Mouse (Mus musculus): ENCODE data around the gene Rptor. TPM values are rescaled to one million over a fixed set of nuclear protein-coding genes. Genes with fewer than 3 reads are reported as not detected.
A peak's percentile ranks its signal among the peaks of the same experiment; 100 is the strongest.

Gene Rptor
- polyA plus RNA-seq, 1 experiment from 2014 or later, result 7.1 TPM

DNA sequence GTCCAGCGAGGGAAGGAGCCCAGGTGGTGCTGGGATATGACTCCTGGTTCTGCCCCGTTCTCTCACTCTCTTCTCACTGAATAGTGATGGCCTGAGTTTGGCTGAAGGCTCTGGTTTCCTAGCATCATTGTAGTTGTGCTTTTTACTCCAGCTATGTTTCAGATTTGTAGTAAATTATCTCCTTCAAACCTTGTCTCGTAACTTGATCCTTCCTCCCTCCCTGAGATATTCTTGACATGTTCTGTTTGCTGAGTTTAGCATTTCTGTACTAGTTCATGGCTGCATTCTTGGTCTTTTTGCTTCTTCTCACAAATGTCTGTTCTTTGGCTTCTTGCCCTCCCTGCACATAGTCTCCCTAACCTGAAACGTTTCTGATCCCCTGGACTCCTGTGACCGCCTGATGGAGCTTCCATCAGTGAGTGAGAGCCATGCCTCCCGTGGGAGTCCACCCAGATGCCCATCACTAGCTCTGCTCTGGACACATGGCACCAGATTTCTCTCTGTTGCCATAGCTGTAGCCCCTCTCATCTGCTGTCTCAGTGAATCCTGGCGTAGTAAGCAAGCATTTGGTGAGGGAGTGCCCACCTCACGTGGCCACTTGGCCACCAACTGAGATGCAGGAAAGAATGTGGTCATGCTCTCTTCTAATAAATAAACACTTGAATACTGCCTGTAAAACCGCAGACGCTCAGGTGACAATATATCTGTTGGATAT is 91.6 kb downstream of the Rptor start:
- peak overlapping the region; percentile 3; the same call in 1 of the 2 replicates for H3K27ac ChIP-seq
- ATAC-seq (replicated peaks; ENCODE audit: low FRiP score, low read depth) (no peak), DNase-seq (ENCODE audit: low spot score) (peak; percentile 77)
- H3K9me3 ChIP-seq (replicated peaks; ENCODE audit: low read length), result no peaks in the 10 kb centered on the region
- no peak for TF ChIP-seq CTCF (IDR thresholded peaks at IDR 0.05; ENCODE audit: low read depth)
- WGBS, result 30% methylated on average over 10 of the region's 10 CpGs
- H3K4me1 ChIP-seq (replicated peaks; ENCODE audit: insufficient read depth, low read length), result peaks cover 7% of the 10 kb centered on the region
- no peak overlapping the region for H3K4me3 ChIP-seq (replicated peaks; ENCODE audit: low read depth, low read length)
- H3K9ac ChIP-seq (ENCODE audit: low read depth, low read length), result no peak overlapping the region
- H3K4me2 ChIP-seq (ENCODE audit: low read length), result no peak overlapping the region
- no peaks in the 10 kb centered on the region for H3K27me3 ChIP-seq (ENCODE audit: insufficient read depth, low read length)
- H3K36me3 ChIP-seq (ENCODE audit: insufficient read depth, low read length), result no peaks in the 10 kb centered on the region

GRCm38 (mm10) chr11:119696401-119696800 is 93.7 kb downstream of the Rptor start:
- DNase-seq (ENCODE audit: low spot score), result no peak
- Histone ChIP-seq H3K27me3 (ENCODE audit: insufficient read depth, low read length) (no peaks in the 10 kb centered on the region), H3K4me3 (replicated peaks; ENCODE audit: low read depth, low read length) (no peak overlapping the region), H3K4me2 (ENCODE audit: low read length) (no peak overlapping the region), H3K36me3 (ENCODE audit: insufficient read depth, low read length) (no peaks in the 10 kb centered on the region), H3K4me1 (replicated peaks; ENCODE audit: insufficient read depth, low read length) (peaks cover 7% of the 10 kb centered on the region), H3K9ac (ENCODE audit: low read depth, low read length) (no peak overlapping the region), H3K27ac (no peak overlapping the region), H3K9me3 (replicated peaks; ENCODE audit: low read length) (no peaks in the 10 kb centered on the region)
- no peak for TF ChIP-seq CTCF (IDR thresholded peaks at IDR 0.05; ENCODE audit: low read depth)
- WGBS, result 37% methylated on average over 2 of the region's 2 CpGs
- no peak for ATAC-seq (replicated peaks; ENCODE audit: low FRiP score, low read depth)

DNA sequence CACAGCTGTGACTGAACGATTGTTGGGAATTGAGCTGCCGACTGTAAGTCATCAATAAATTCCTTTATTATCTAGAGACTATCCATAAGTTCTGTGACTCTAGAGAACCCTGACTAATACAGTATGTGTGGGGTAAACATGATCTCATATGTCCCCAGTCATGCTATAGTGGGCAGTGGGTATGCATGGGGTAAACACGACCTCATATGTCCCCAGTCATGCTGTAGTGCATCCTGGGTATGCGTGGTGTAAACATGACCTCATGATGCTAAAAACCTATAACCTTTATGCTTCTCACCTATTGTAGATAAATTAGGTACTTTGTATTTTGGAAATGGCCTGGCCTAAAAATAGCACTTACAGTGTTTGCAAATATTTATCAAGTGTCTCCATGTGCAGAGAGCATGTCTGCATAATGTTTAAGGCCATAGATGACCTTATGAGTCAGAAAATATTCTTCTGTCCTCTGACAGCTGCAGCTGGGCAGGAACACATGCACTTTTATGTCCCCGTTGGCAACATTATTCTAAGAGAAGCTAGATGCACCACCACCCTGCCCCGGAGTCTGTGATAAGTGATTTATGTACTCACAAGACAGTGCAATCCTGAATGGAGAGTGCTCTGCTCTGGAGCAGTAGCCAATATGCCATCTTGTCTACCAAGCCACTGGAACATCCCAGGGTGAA is 102.8 kb downstream of the Rptor start:
- Histone ChIP-seq H3K4me2 (ENCODE audit: low read length) (no peak overlapping the region), H3K9me3 (replicated peaks; ENCODE audit: low read length) (no peaks in the 10 kb centered on the region), H3K9ac (ENCODE audit: low read depth, low read length) (no peak overlapping the region), H3K4me3 (replicated peaks; ENCODE audit: low read depth, low read length) (no peak overlapping the region), H3K36me3 (ENCODE audit: insufficient read depth, low read length) (no peaks in the 10 kb centered on the region), H3K27ac (no peak overlapping the region), H3K27me3 (ENCODE audit: insufficient read depth, low read length) (no peaks in the 10 kb centered on the region), H3K4me1 (replicated peaks; ENCODE audit: insufficient read depth, low read length) (no peaks in the 10 kb centered on the region)
- WGBS, result 67% methylated on average over 4 of the region's 6 CpGs
- DNase-seq (ENCODE audit: low spot score) (no peak), ATAC-seq (replicated peaks; ENCODE audit: low FRiP score, low read depth) (0 out of 2 replicates have a peak, but pooled peaks have one; percentile 69)
- TF ChIP-seq CTCF (IDR thresholded peaks at IDR 0.05; ENCODE audit: low read depth), result no peak

- Histone ChIP-seq H3K27ac (no peak overlapping the region), H3K36me3 (ENCODE audit: insufficient read depth, low read length) (no peaks in the 10 kb centered on the region), H3K27me3 (ENCODE audit: insufficient read depth, low read length) (no peaks in the 10 kb centered on the region), H3K4me2 (ENCODE audit: low read length) (no peak overlapping the region), H3K9me3 (replicated peaks; ENCODE audit: low read length) (no peaks in the 10 kb centered on the region), H3K4me3 (replicated peaks; ENCODE audit: low read depth, low read length) (no peak overlapping the region), H3K9ac (ENCODE audit: low read depth, low read length) (no peak overlapping the region), H3K4me1 (replicated peaks; ENCODE audit: insufficient read depth, low read length) (no peaks in the 10 kb centered on the region)
- WGBS, result 80% methylated on average over 1 of the region's 1 CpGs
- ATAC-seq (replicated peaks; ENCODE audit: low FRiP score, low read depth) (no peak), DNase-seq (ENCODE audit: low spot score) (no peak)
- no peak for TF ChIP-seq CTCF (IDR thresholded peaks at IDR 0.05; ENCODE audit: low read depth)
Observed at GRCm38 (mm10) chr11:119707259-119707658, 104.6 kb downstream of the Rptor start.

- Histone ChIP-seq H3K27ac (no peak overlapping the region), H3K4me3 (replicated peaks; ENCODE audit: low read depth, low read length) (no peak overlapping the region), H3K4me2 (ENCODE audit: low read length) (no peak overlapping the region), H3K4me1 (replicated peaks; ENCODE audit: insufficient read depth, low read length) (no peaks in the 10 kb centered on the region), H3K36me3 (ENCODE audit: insufficient read depth, low read length) (no peaks in the 10 kb centered on the region), H3K9ac (ENCODE audit: low read depth, low read length) (no peak overlapping the region), H3K27me3 (ENCODE audit: insufficient read depth, low read length) (no peaks in the 10 kb centered on the region), H3K9me3 (replicated peaks; ENCODE audit: low read length) (no peaks in the 10 kb centered on the region)
- no peak for ATAC-seq (replicated peaks; ENCODE audit: low FRiP score, low read depth)
- 76% methylated on average over 4 of the region's 4 CpGs for WGBS
- TF ChIP-seq CTCF (IDR thresholded peaks at IDR 0.05; ENCODE audit: low read depth), result no peak
- no peak for DNase-seq (ENCODE audit: low spot score)
Observed at GRCm38 (mm10) chr11:119709239-119709638, 106.5 kb downstream of the Rptor start.

DNA sequence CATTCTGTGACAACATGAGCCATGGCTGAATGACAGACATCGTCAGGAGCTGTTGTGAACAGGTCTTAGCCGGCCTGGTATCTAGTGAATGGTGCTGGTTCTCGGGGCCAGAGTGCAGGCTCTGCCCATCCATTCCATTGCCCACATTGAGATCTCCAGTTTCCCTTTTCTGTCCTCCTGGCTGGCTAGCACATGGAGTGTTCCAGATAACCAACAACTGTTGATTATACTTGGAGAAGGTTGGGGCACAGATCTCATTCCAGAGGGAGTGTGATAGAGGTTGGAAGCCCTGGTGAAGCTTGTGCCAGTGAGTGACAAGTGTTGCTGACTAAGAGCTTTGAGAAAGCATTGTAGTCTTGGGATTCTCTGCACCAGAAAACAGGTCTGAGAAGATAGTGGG is 107.6 kb downstream of the Rptor start:
- TF ChIP-seq CTCF (IDR thresholded peaks at IDR 0.05; ENCODE audit: low read depth), result no peak
- DNase-seq (ENCODE audit: low spot score), result no peak
- no peak for ATAC-seq (replicated peaks; ENCODE audit: low FRiP score, low read depth)
- Histone ChIP-seq H3K4me1 (replicated peaks; ENCODE audit: insufficient read depth, low read length) (peaks cover 2% of the 10 kb centered on the region; the same call in 1 of the 2 replicates), H3K9ac (ENCODE audit: low read depth, low read length) (no peak overlapping the region), H3K9me3 (replicated peaks; ENCODE audit: low read length) (no peaks in the 10 kb centered on the region), H3K4me2 (ENCODE audit: low read length) (no peak overlapping the region), H3K27ac (no peak overlapping the region), H3K36me3 (ENCODE audit: insufficient read depth, low read length) (no peaks in the 10 kb centered on the region), H3K27me3 (ENCODE audit: insufficient read depth, low read length) (no peaks in the 10 kb centered on the region), H3K4me3 (replicated peaks; ENCODE audit: low read depth, low read length) (no peak overlapping the region)
- WGBS, result 87% methylated on average over 3 of the region's 3 CpGs

Data from kidney, postnatal 0 days (tissue).